ENCODE assay signal across 29 mouse cellular contexts in genomic region chr14:8035951-8036350, GRCm38 (mm10). TPM values are rescaled to one million over a fixed set of nuclear protein-coding genes. Genes with fewer than 3 reads are reported as not detected.
DNase-seq lines count a peak whose midpoint lies in the region; ATAC-seq and TF ChIP-seq lines count a peak whose summit lies in the region.
"Had no signal": no experiment of that assay in that cellular context is flagged by ENCODE, and none has a peak within 500 bp of the region (broad histone marks: within the 10 kb centered on the region; RNA-seq: fewer than 3 reads in every experiment).

No protein-coding gene starts in this region.

- peak; percentile 13 for DNase-seq in intestine, embryonic 14.5 days (ENCODE audit: low spot score)
- DNase-seq in liver, adult 2 months (ENCODE audit: extremely low read depth, low read depth, low spot score): peak; percentile 98
- DNase-seq in liver, embryonic 11.5 days (ENCODE audit: low spot score): no peak
- DNase-seq in stomach, postnatal 0 days (ENCODE audit: low spot score): peak; percentile 6
- DNase-seq: adrenal gland, adult 2 months; adrenal gland, postnatal 14 days; cerebellum, adult 18-20 months; cerebellum, adult 9-11 months; cerebellum, postnatal 25 days; forebrain, postnatal 0 days; gastrocnemius, adult 2 months; gastrocnemius, postnatal 14 days; heart, adult 18-20 months; heart, postnatal 14 days; heart, postnatal 4 days had no signal

- 0 out of 2 replicates have a peak, but pooled peaks have one; percentile 9 for TF ChIP-seq POLR2A in liver, adult 2 months (IDR thresholded peaks at IDR 0.05; ENCODE audit: extremely low read depth, insufficient read depth, low read length)

- H3K4me1 ChIP-seq in intestine, embryonic 14.5 days (replicated peaks; ENCODE audit: control insufficient read depth, insufficient read depth, low read length): no peaks in the 10 kb centered on the region
- no peaks in the 10 kb centered on the region for H3K4me1 ChIP-seq in intestine, postnatal 0 days (replicated peaks; ENCODE audit: control insufficient read depth, insufficient read depth, low read length)
- H3K4me1 ChIP-seq in liver, adult 2 months (ENCODE audit: control insufficient read depth, insufficient read depth, low read length): peaks cover 50% of the 10 kb centered on the region
- H3K4me1 ChIP-seq in liver, embryonic 11.5 days (replicated peaks; ENCODE audit: control insufficient read depth, insufficient read depth, low read length): no peaks in the 10 kb centered on the region
- peaks cover 18% of the 10 kb centered on the region for H3K4me1 ChIP-seq in brown adipose tissue, adult 24 weeks (ENCODE audit: control insufficient read depth, insufficient read depth, insufficient read length, low read length)
- H3K4me1 ChIP-seq in stomach, postnatal 0 days (replicated peaks; ENCODE audit: control insufficient read depth, insufficient read depth): no peaks in the 10 kb centered on the region
- H3K4me1 ChIP-seq: embryonic facial prominence, embryonic 12.5 days; embryonic facial prominence, embryonic 15.5 days; heart, embryonic 10.5 days; hindbrain, embryonic 12.5 days had no signal

- no peak overlapping the region for H3K4me3 ChIP-seq in intestine, embryonic 14.5 days (ENCODE audit: low read depth, low read length)
- no peak overlapping the region for H3K4me3 ChIP-seq in intestine, postnatal 0 days (ENCODE audit: low read depth, low read length)
- no peak overlapping the region for H3K4me3 ChIP-seq in liver, adult 2 months (ENCODE audit: insufficient read depth, low read depth, low read length)
- H3K4me3 ChIP-seq in liver, embryonic 11.5 days (ENCODE audit: low read depth, low read length): no peak overlapping the region
- H3K4me3 ChIP-seq in brown adipose tissue, adult 24 weeks (ENCODE audit: insufficient read depth, low read depth, low read length): no peak overlapping the region
- H3K4me3 ChIP-seq in stomach, postnatal 0 days (ENCODE audit: low read depth, low read length): no peak overlapping the region
- H3K4me3 ChIP-seq: embryonic facial prominence, embryonic 12.5 days; embryonic facial prominence, embryonic 15.5 days; gastrocnemius, adult 2 months; heart, embryonic 10.5 days; heart, embryonic 13.5 days; hindbrain, embryonic 12.5 days; hindbrain, embryonic 15.5 days had no signal

- 73% methylated on average over 6 of the region's 6 CpGs for WGBS in intestine, embryonic 14.5 days
- WGBS in intestine, postnatal 0 days: 79% methylated on average over 6 of the region's 6 CpGs
- 32% methylated on average over 6 of the region's 6 CpGs for WGBS in liver, adult 2 months
- WGBS in liver, embryonic 11.5 days: 85% methylated on average over 6 of the region's 6 CpGs
- 75% methylated on average over 6 of the region's 6 CpGs for WGBS in stomach, postnatal 0 days

- no peak overlapping the region for H3K4me2 ChIP-seq in intestine, embryonic 14.5 days (ENCODE audit: low read length)
- no peak overlapping the region for H3K4me2 ChIP-seq in intestine, postnatal 0 days (replicated peaks; ENCODE audit: low read depth)
- no peak overlapping the region for H3K4me2 ChIP-seq in liver, embryonic 11.5 days
- no peak overlapping the region for H3K4me2 ChIP-seq in stomach, postnatal 0 days (replicated peaks; ENCODE audit: low read depth)
- H3K4me2 ChIP-seq: embryonic facial prominence, embryonic 12.5 days; embryonic facial prominence, embryonic 15.5 days; heart, embryonic 13.5 days; hindbrain, embryonic 12.5 days; hindbrain, embryonic 15.5 days had no signal

- H3K9ac ChIP-seq in intestine, embryonic 14.5 days (ENCODE audit: low read length): no peak overlapping the region
- no peak overlapping the region for H3K9ac ChIP-seq in intestine, postnatal 0 days (ENCODE audit: low read depth, low read length)
- no peak overlapping the region for H3K9ac ChIP-seq in liver, adult 2 months (ENCODE audit: low read depth, low read length)
- no peak overlapping the region for H3K9ac ChIP-seq in liver, embryonic 11.5 days (ENCODE audit: low read depth, low read length)
- no peak overlapping the region for H3K9ac ChIP-seq in stomach, postnatal 0 days (ENCODE audit: low read length)
- H3K9ac ChIP-seq: embryonic facial prominence, embryonic 12.5 days; embryonic facial prominence, embryonic 15.5 days; forebrain, postnatal 0 days; heart, embryonic 13.5 days; hindbrain, embryonic 12.5 days; hindbrain, embryonic 15.5 days had no signal

- no peak overlapping the region for H3K27ac ChIP-seq in intestine, embryonic 14.5 days (ENCODE audit: low read depth)
- no peak overlapping the region for H3K27ac ChIP-seq in intestine, postnatal 0 days (ENCODE audit: low read depth, low read length)
- H3K27ac ChIP-seq in liver, adult 2 months (replicated peaks; ENCODE audit: insufficient read depth, low read depth, low read length): peak overlapping the region; percentile 79
- H3K27ac ChIP-seq in liver, embryonic 11.5 days (ENCODE audit: low read depth, low read length): no peak overlapping the region
- H3K27ac ChIP-seq in brown adipose tissue, adult 24 weeks (replicated peaks; ENCODE audit: low read depth, low read length): peak overlapping the region; percentile 72; the same call in 1 of the 2 replicates
- H3K27ac ChIP-seq in stomach, postnatal 0 days (replicated peaks): no peak overlapping the region
- H3K27ac ChIP-seq: embryonic facial prominence, embryonic 12.5 days; embryonic facial prominence, embryonic 15.5 days; gastrocnemius, adult 2 months; heart, embryonic 10.5 days; heart, embryonic 13.5 days; hindbrain, embryonic 12.5 days; hindbrain, embryonic 15.5 days had no signal

- H3K79me2 ChIP-seq in liver, adult 2 months (ENCODE audit: control insufficient read depth, insufficient read depth, low read length): no peaks in the 10 kb centered on the region

- TF ChIP-seq CTCF in intestine, postnatal 0 days (IDR thresholded peaks at IDR 0.05; ENCODE audit: low read depth): no peak
- no peak for TF ChIP-seq CTCF in liver, adult 2 months (IDR thresholded peaks at IDR 0.05; ENCODE audit: low read depth, low read length)
- TF ChIP-seq CTCF in stomach, postnatal 0 days (IDR thresholded peaks at IDR 0.05; ENCODE audit: low read depth): no peak

- no peak for TF ChIP-seq EP300 in stomach, postnatal 0 days (optimal IDR thresholded peaks at IDR 0.05)

- ATAC-seq in intestine, embryonic 14.5 days (replicated peaks; ENCODE audit: low FRiP score, low TSS enrichment, low read depth): no peak
- ATAC-seq in intestine, postnatal 0 days: no peak
- ATAC-seq in liver, embryonic 11.5 days (replicated peaks; ENCODE audit: low FRiP score): no peak
- no peak for ATAC-seq in stomach, postnatal 0 days (ENCODE audit: low FRiP score, low TSS enrichment)
- ATAC-seq: CD4-positive, CD25-positive, alpha-beta regulatory T cell, adult 4 months; forebrain, embryonic 14.5 days; forebrain, postnatal 0 days had no signal

- no peaks in the 10 kb centered on the region for H3K9me3 ChIP-seq in intestine, embryonic 14.5 days (ENCODE audit: control insufficient read depth, low read length)
- H3K9me3 ChIP-seq in intestine, postnatal 0 days (ENCODE audit: control insufficient read depth): no peaks in the 10 kb centered on the region
- H3K9me3 ChIP-seq in liver, embryonic 11.5 days (ENCODE audit: control insufficient read depth, low read length): no peaks in the 10 kb centered on the region
- H3K9me3 ChIP-seq in stomach, postnatal 0 days (ENCODE audit: control insufficient read depth, low read length): no peaks in the 10 kb centered on the region
- H3K9me3 ChIP-seq: embryonic facial prominence, embryonic 12.5 days; embryonic facial prominence, embryonic 15.5 days; heart, embryonic 10.5 days; heart, embryonic 13.5 days; hindbrain, embryonic 12.5 days; hindbrain, embryonic 15.5 days had no signal

- no peaks in the 10 kb centered on the region for H3K27me3 ChIP-seq in intestine, embryonic 14.5 days (replicated peaks; ENCODE audit: control insufficient read depth, insufficient read depth, low read length)
- no peaks in the 10 kb centered on the region for H3K27me3 ChIP-seq in intestine, postnatal 0 days (replicated peaks; ENCODE audit: control insufficient read depth, insufficient read depth, low read length)
- no peaks in the 10 kb centered on the region for H3K27me3 ChIP-seq in liver, adult 2 months (ENCODE audit: control insufficient read depth, insufficient read depth, low read length)
- H3K27me3 ChIP-seq in liver, embryonic 11.5 days (replicated peaks; ENCODE audit: control insufficient read depth, insufficient read depth, low read length): no peaks in the 10 kb centered on the region
- H3K27me3 ChIP-seq in stomach, postnatal 0 days (ENCODE audit: control insufficient read depth, insufficient read depth, low read length): no peaks in the 10 kb centered on the region
- H3K27me3 ChIP-seq: embryonic facial prominence, embryonic 12.5 days; embryonic facial prominence, embryonic 15.5 days; heart, embryonic 13.5 days; hindbrain, embryonic 12.5 days; hindbrain, embryonic 15.5 days had no signal

- no peaks in the 10 kb centered on the region for H3K36me3 ChIP-seq in intestine, embryonic 14.5 days (ENCODE audit: control insufficient read depth, insufficient read depth, low read length)
- H3K36me3 ChIP-seq in intestine, postnatal 0 days (ENCODE audit: control insufficient read depth, insufficient read depth): no peaks in the 10 kb centered on the region
- H3K36me3 ChIP-seq in liver, adult 2 months (ENCODE audit: control insufficient read depth, insufficient read depth, low read length): peaks cover 2% of the 10 kb centered on the region; the same call in 1 of the 2 replicates
- H3K36me3 ChIP-seq in liver, embryonic 11.5 days (ENCODE audit: control insufficient read depth, insufficient read depth, low read length): no peaks in the 10 kb centered on the region
- no peaks in the 10 kb centered on the region for H3K36me3 ChIP-seq in stomach, postnatal 0 days (ENCODE audit: control insufficient read depth, insufficient read depth, low read length)
- H3K36me3 ChIP-seq: embryonic facial prominence, embryonic 15.5 days; heart, embryonic 10.5 days; heart, embryonic 13.5 days; hindbrain, embryonic 12.5 days had no signal

RNA-seq across cellular contexts. Expression of gene Abhd6, which starts 33.2 kb away (rescaled TPM):
- 15.5 and 19.5 TPM in 2 replicates for polyA plus RNA-seq in intestine, embryonic 14.5 days (2014; fragmentation: Nextera tagmentation; extraction: Ambion mirVana)
- polyA plus RNA-seq in intestine, postnatal 0 days (2015; fragmentation: Nextera tagmentation; extraction: Ambion mirVana): 11.3 and 11.8 TPM in 2 replicates
- total RNA-seq in liver, adult 2 months (2014; rRNA removed): 17.4 and 29.2 TPM in 2 replicates
- 39.6 and 45.2 TPM in 2 replicates for polyA plus RNA-seq in liver, adult 2 months (2012; rRNA removed)
- 11.9 and 15.0 TPM in 2 replicates for polyA plus RNA-seq in liver, embryonic 11.5 days (2014; fragmentation: Nextera tagmentation; extraction: Ambion mirVana)
- 40.4 and 42.1 TPM in 2 replicates for polyA plus RNA-seq in brown adipose tissue, adult 24 weeks (2012; ENCODE audit: insufficient read depth, insufficient read length, missing spikeins)
- 90.2 and 91.7 TPM in 2 replicates for polyA plus RNA-seq in stomach, postnatal 0 days (2015; fragmentation: Nextera tagmentation; extraction: Ambion mirVana)
- total RNA-seq: MEL had no signal

RNA-seq across cellular contexts. Expression of gene Dnase1l3, which starts 41.6 kb away (rescaled TPM):
- polyA plus RNA-seq in intestine, embryonic 14.5 days (2014; fragmentation: Nextera tagmentation; extraction: Ambion mirVana): 1.1 TPM in 2 replicates
- 2.5 and 3.0 TPM in 2 replicates for polyA plus RNA-seq in intestine, postnatal 0 days (2015; fragmentation: Nextera tagmentation; extraction: Ambion mirVana)
- total RNA-seq in liver, adult 2 months (2014; rRNA removed): 10.0 and 10.9 TPM in 2 replicates
- 20.5 and 24.3 TPM in 2 replicates for polyA plus RNA-seq in liver, adult 2 months (2012; rRNA removed)
- 0.73 and 0.79 TPM in 2 replicates for polyA plus RNA-seq in liver, embryonic 11.5 days (2014; fragmentation: Nextera tagmentation; extraction: Ambion mirVana)
- not detected in 2 replicates for polyA plus RNA-seq in brown adipose tissue, adult 24 weeks (2012; ENCODE audit: insufficient read depth, insufficient read length, missing spikeins)
- polyA plus RNA-seq in stomach, postnatal 0 days (2015; fragmentation: Nextera tagmentation; extraction: Ambion mirVana): 3.7 and 3.8 TPM in 2 replicates
- total RNA-seq: common myeloid progenitor, adult 5-6 weeks; forebrain, postnatal 0 days; gastrocnemius, adult 2 months; heart, postnatal 4 days; MEL had no signal
- polyA plus RNA-seq: C2C12; forebrain, embryonic 11.5 days; heart, embryonic 10.5 days; hindbrain, embryonic 12.5 days had no signal

RNA-seq across cellular contexts. Expression of gene Rpp14, which starts 44.2 kb away (rescaled TPM):
- 67.1 and 67.6 TPM in 2 replicates for polyA plus RNA-seq in intestine, embryonic 14.5 days (2014; fragmentation: Nextera tagmentation; extraction: Ambion mirVana)
- 34.0 and 34.3 TPM in 2 replicates for polyA plus RNA-seq in intestine, postnatal 0 days (2015; fragmentation: Nextera tagmentation; extraction: Ambion mirVana)
- 18.8 and 19.5 TPM in 2 replicates for total RNA-seq in liver, adult 2 months (2014; rRNA removed)
- 5.4 and 6.9 TPM in 2 replicates for polyA plus RNA-seq in liver, adult 2 months (2012; rRNA removed)
- polyA plus RNA-seq in liver, embryonic 11.5 days (2014; fragmentation: Nextera tagmentation; extraction: Ambion mirVana): 74.7 and 77.4 TPM in 2 replicates
- polyA plus RNA-seq in brown adipose tissue, adult 24 weeks (2012; ENCODE audit: insufficient read depth, insufficient read length, missing spikeins): 38.1 and 48.7 TPM in 2 replicates
- 32.6 and 35.0 TPM in 2 replicates for polyA plus RNA-seq in stomach, postnatal 0 days (2015; fragmentation: Nextera tagmentation; extraction: Ambion mirVana)

Comparison
In these comparisons a context has a peak if more than half of its experiments do, and no peak if none do; other contexts are left out.
1. H3K27ac ChIP-seq: peak in liver, adult 2 months (single experiment) and brown adipose tissue, adult 24 weeks (single experiment); none in intestine, embryonic 14.5 days (single experiment), intestine, postnatal 0 days (single experiment), liver, embryonic 11.5 days (single experiment) and stomach, postnatal 0 days (single experiment).